Mouse (Mus musculus) limb, embryonic 11.5 days (tissue): ENCODE results near the gene Comp. TPM values are rescaled to one million over a fixed set of nuclear protein-coding genes. Genes with fewer than 3 reads are reported as not detected.

Experiments
- ATAC-seq: fragments of 200-750 bp; cut with Nextera tagmentation; 2 replicates; pipeline ENCODE4 v1.8.0; 2017; ENCODE audit warnings: low read depth; ENCODE audit not compliant: insufficient number of reproducible peaks, low FRiP score, low TSS enrichment
- DNase-seq: peaks from one replicate; pipeline ENCODE4 v3.0.0-alpha.2; 2015; ENCODE audit warnings: low spot score
- H3K27ac ChIP-seq: fragments of 300-500 bp; sonication (generic); replicated peaks from 2 replicates; pipeline ENCODE4 v1.5.1; 2014; ENCODE audit warnings: low read depth, mild to moderate bottlenecking, low read length
- H3K27me3 ChIP-seq: fragments of 300-500 bp; sonication (generic); 2 replicates; pipeline ENCODE4 v1.6.1; 2014; ENCODE audit warnings: mild to moderate bottlenecking, low read length, mixed read lengths; ENCODE audit not compliant: control insufficient read depth, insufficient read depth
- H3K36me3 ChIP-seq: fragments of 300-500 bp; sonication (generic); 2 replicates; pipeline ENCODE4 v1.6.1; 2014; ENCODE audit warnings: mild to moderate bottlenecking, low read length, moderate library complexity, mixed read lengths; ENCODE audit not compliant: control insufficient read depth, insufficient read depth
- H3K4me1 ChIP-seq: fragments of 300-500 bp; sonication (generic); 2 replicates; pipeline ENCODE4 v1.6.1; 2014; ENCODE audit warnings: low read length, mixed read lengths; ENCODE audit not compliant: control insufficient read depth, insufficient read depth
- H3K4me2 ChIP-seq: fragments of 300-500 bp; sonication (generic); 2 replicates; pipeline ENCODE4 v1.6.1; 2014; ENCODE audit warnings: low read depth, mild to moderate bottlenecking, moderate library complexity; ENCODE audit not compliant: severe bottlenecking
- H3K4me3 ChIP-seq: fragments of 300-500 bp; sonication (generic); 2 replicates; pipeline ENCODE4 v1.5.1; 2014; ENCODE audit warnings: low read depth, low read length
- H3K9ac ChIP-seq: fragments of 300-500 bp; sonication (generic); 2 replicates; pipeline ENCODE4 v1.6.1; 2014; ENCODE audit warnings: mild to moderate bottlenecking, low read length
- H3K9me3 ChIP-seq: fragments of 300-500 bp; sonication (generic); 2 replicates; pipeline ENCODE4 v1.6.1; 2016; ENCODE audit warnings: low read length; ENCODE audit not compliant: control insufficient read depth
- WGBS: fragments of 180-500 bp; shearing (Covaris S2); extraction: QIAGEN DNeasy Blood & Tissue Kit; methylation state at CpG from one replicate; pipeline ENCODE4 v1.1.7; 2014; 5-methylcytosine and 5-hydroxymethylcytosine counted together
- polyA plus RNA-seq: library from polyadenylated mRNA; unstranded; fragments of >200 nt; fragmentation: Nextera tagmentation; extraction: Ambion mirVana; gene quantifications from 2 replicates; pipeline ENCODE4 v1.2.1, GENCODE M21; 2014

Gene Comp
- polyA plus RNA-seq, 1 experiment from 2014 or later, result 0.43 TPM

- H3K36me3 ChIP-seq, result no peaks in the 10 kb centered on the region; the same call in 1 of the 2 replicates
- ATAC-seq (no peak), DNase-seq (no peak)
- H3K4me1 ChIP-seq, result peaks cover 26% of the 10 kb centered on the region
- H3K27ac ChIP-seq, result no peak overlapping the region
- H3K9ac ChIP-seq, result no peak overlapping the region
- no peaks in the 10 kb centered on the region for H3K9me3 ChIP-seq
- H3K4me3 ChIP-seq, result no peak overlapping the region
- H3K4me2 ChIP-seq, result no peak overlapping the region
- no peaks in the 10 kb centered on the region for H3K27me3 ChIP-seq
- 63% methylated on average over 9 of the region's 9 CpGs for WGBS
These were observed 36.1 kb downstream of the Comp start for GRCm38 (mm10) chr8:70409455-70409871.

- Histone ChIP-seq H3K4me3 (no peak overlapping the region), H3K36me3 (no peaks in the 10 kb centered on the region), H3K27ac (no peak overlapping the region), H3K27me3 (no peaks in the 10 kb centered on the region), H3K9ac (no peak overlapping the region), H3K4me2 (no peak overlapping the region), H3K9me3 (no peaks in the 10 kb centered on the region), H3K4me1 (peaks cover 23% of the 10 kb centered on the region)
- WGBS, result 93% methylated on average over 5 of the region's 5 CpGs
- no peak for DNase-seq
- no peak for ATAC-seq
These were observed 36.9 kb downstream of the Comp start for GRCm38 (mm10) chr8:70410281-70410680.

GRCm38 (mm10) chr8:70414310-70414946 lies 41.1 kb downstream of the Comp start:
- Histone ChIP-seq H3K4me2 (no peak overlapping the region), H3K27me3 (no peaks in the 10 kb centered on the region), H3K4me3 (no peak overlapping the region), H3K27ac (no peak overlapping the region), H3K4me1 (peaks cover 20% of the 10 kb centered on the region), H3K36me3 (no peaks in the 10 kb centered on the region), H3K9me3 (no peaks in the 10 kb centered on the region), H3K9ac (no peak overlapping the region)
- no peak for ATAC-seq
- WGBS, result 92% methylated on average over 6 of the region's 6 CpGs
- no peak for DNase-seq

- DNase-seq (peak; percentile 60), ATAC-seq (peak; percentile 24)
- no peaks in the 10 kb centered on the region for H3K27me3 ChIP-seq
- 70% methylated on average over 8 of the region's 8 CpGs for WGBS
- H3K9ac ChIP-seq, result peak overlapping the region; percentile 27; the same call in 1 of the 2 replicates
- H3K4me2 ChIP-seq, result no peak overlapping the region
- no peaks in the 10 kb centered on the region for H3K36me3 ChIP-seq
- peaks cover 20% of the 10 kb centered on the region for H3K4me1 ChIP-seq
- no peaks in the 10 kb centered on the region for H3K9me3 ChIP-seq
- no peak overlapping the region for H3K27ac ChIP-seq
- H3K4me3 ChIP-seq, result no peak overlapping the region
These were observed 42.4 kb downstream of the Comp start for GRCm38 (mm10) chr8:70415540-70416451.

- H3K4me1 ChIP-seq, result peaks cover 20% of the 10 kb centered on the region
These were observed 43.6 kb downstream of the Comp start for GRCm38 (mm10) chr8:70416941-70417340.

GRCm38 (mm10) chr8:70417914-70418313 lies 44.6 kb downstream of the Comp start:
- Histone ChIP-seq H3K9me3 (no peaks in the 10 kb centered on the region), H3K4me3 (no peak overlapping the region), H3K27ac (0 out of 2 replicates have a peak overlapping the region, but pooled peaks have one; percentile 22), H3K4me1 (peaks cover 20% of the 10 kb centered on the region), H3K9ac (no peak overlapping the region), H3K36me3 (no peaks in the 10 kb centered on the region), H3K27me3 (no peaks in the 10 kb centered on the region), H3K4me2 (no peak overlapping the region)
- WGBS, result 56% methylated on average over 10 of the region's 10 CpGs
- DNase-seq (peak; percentile 33), ATAC-seq (no peak)

More at GRCm38 (mm10) chr8:70416941-70417340, 43.6 kb downstream of the Comp start:
- no peak overlapping the region for H3K4me3 ChIP-seq
- 56% methylated on average over 6 of the region's 6 CpGs for WGBS
- no peak overlapping the region for H3K27ac ChIP-seq
- no peak overlapping the region for H3K4me2 ChIP-seq
- ATAC-seq (no peak), DNase-seq (no peak)
- no peaks in the 10 kb centered on the region for H3K27me3 ChIP-seq
- no peak overlapping the region; the same call in 1 of the 2 replicates for H3K9ac ChIP-seq
- H3K9me3 ChIP-seq, result no peaks in the 10 kb centered on the region
- H3K36me3 ChIP-seq, result no peaks in the 10 kb centered on the region

GRCm38 (mm10) chr8:70418954-70419353 lies 45.6 kb downstream of the Comp start:
- Histone ChIP-seq H3K4me2 (no peak overlapping the region), H3K36me3 (no peaks in the 10 kb centered on the region), H3K4me1 (peaks cover 20% of the 10 kb centered on the region), H3K27ac (no peak overlapping the region), H3K9me3 (no peaks in the 10 kb centered on the region), H3K9ac (no peak overlapping the region), H3K27me3 (no peaks in the 10 kb centered on the region), H3K4me3 (no peak overlapping the region)
- no peak for ATAC-seq
- 45% methylated on average over 14 of the region's 14 CpGs for WGBS
- peak; percentile 29 for DNase-seq

GRCm38 (mm10) chr8:70419879-70420643 lies 46.7 kb downstream of the Comp start:
- Histone ChIP-seq H3K9ac (no peak overlapping the region), H3K4me1 (peaks cover 20% of the 10 kb centered on the region), H3K4me2 (no peak overlapping the region), H3K36me3 (no peaks in the 10 kb centered on the region), H3K27me3 (no peaks in the 10 kb centered on the region), H3K4me3 (no peak overlapping the region), H3K27ac (no peak overlapping the region), H3K9me3 (no peaks in the 10 kb centered on the region)
- ATAC-seq, result no peak
- DNase-seq, result no peak
- 83% methylated on average over 11 of the region's 11 CpGs for WGBS
